Mouse (Mus musculus): ENCODE measurements around the gene Spata31d1b. TPM values are rescaled to one million over a fixed set of nuclear protein-coding genes. Genes with fewer than 3 reads are reported as not detected.

Spata31d1b gene
- total and polyA plus RNA-seq, 2 experiments from 2014 or later: 0.33 TPM; not detected in 1

GRCm38 (mm10) chr13:59746164-59746563, 34.1 kb downstream of the Spata31d1b start:
- TF ChIP-seq CTCF (IDR thresholded peaks at IDR 0.05; ENCODE audit: low read depth): no peak
- Histone ChIP-seq H3K4me1 (ENCODE audit: insufficient read depth) (no peaks in the 10 kb centered on the region), H3K4me2 (ENCODE audit: low read depth) (no peak overlapping the region), H3K9me3 (ENCODE audit: low read length) (no peaks in the 10 kb centered on the region), H3K9ac (no peak overlapping the region), H3K27me3 (ENCODE audit: insufficient read depth, low read length) (no peaks in the 10 kb centered on the region), H3K27ac (ENCODE audit: low read depth, low read length) (no peak overlapping the region), H3K36me3 (ENCODE audit: insufficient read depth) (no peaks in the 10 kb centered on the region), H3K4me3 (ENCODE audit: low read depth, low read length) (no peak overlapping the region)
- whole genome bisulfite sequencing: 75% methylated on average over 6 of the region's 6 CpGs
- ATAC-seq (no peak), DNase-seq (no peak)

GRCm38 (mm10) chr13:59746711-59747110, 34.6 kb downstream of the Spata31d1b start, which contains the start of gene 1700014D04Rik:
Gene 1700014D04Rik (minus strand): TSS chr13:59746752.
- no peaks in the 10 kb centered on the region for H3K36me3 ChIP-seq (ENCODE audit: insufficient read depth)
- ATAC-seq (peak; percentile 51), DNase-seq (no peak)
- H3K4me1 ChIP-seq (ENCODE audit: insufficient read depth): no peaks in the 10 kb centered on the region
- no peak for TF ChIP-seq CTCF (IDR thresholded peaks at IDR 0.05; ENCODE audit: low read depth)
- no peaks in the 10 kb centered on the region for H3K27me3 ChIP-seq (ENCODE audit: insufficient read depth, low read length)
- no peaks in the 10 kb centered on the region for H3K9me3 ChIP-seq (ENCODE audit: low read length)
- no peak within 1 kb of the TSS for H3K4me2 ChIP-seq (ENCODE audit: low read depth)
- no peak within 1 kb of the TSS for H3K27ac ChIP-seq (ENCODE audit: low read depth, low read length)
- H3K9ac ChIP-seq: no peak within 1 kb of the TSS
- WGBS: 73% methylated on average over 9 of the region's 9 CpGs
- H3K4me3 ChIP-seq (ENCODE audit: low read depth, low read length): no peak within 1 kb of the TSS

- 90% methylated on average over 12 of the region's 12 CpGs for WGBS
- H3K4me3 ChIP-seq (ENCODE audit: low read depth, low read length): no peak overlapping the region
- no peak overlapping the region for H3K9ac ChIP-seq
- H3K36me3 ChIP-seq (ENCODE audit: insufficient read depth): peaks cover 12% of the 10 kb centered on the region
- no peak for ATAC-seq
- TF ChIP-seq CTCF (IDR thresholded peaks at IDR 0.05; ENCODE audit: low read depth): no peak
- H3K4me2 ChIP-seq (ENCODE audit: low read depth): no peak overlapping the region
- no peaks in the 10 kb centered on the region for H3K4me1 ChIP-seq (ENCODE audit: insufficient read depth)
- H3K27ac ChIP-seq (ENCODE audit: low read depth, low read length): no peak overlapping the region
- H3K9me3 ChIP-seq (ENCODE audit: low read length): no peaks in the 10 kb centered on the region
- no peak for DNase-seq
- no peaks in the 10 kb centered on the region for H3K27me3 ChIP-seq (ENCODE audit: insufficient read depth, low read length)
Measured at GRCm38 (mm10) chr13:59750310-59750709, 38.2 kb downstream of the Spata31d1b start.

GRCm38 (mm10) chr13:59756906-59757305, 44.8 kb downstream of the Spata31d1b start:
- Histone ChIP-seq H3K27ac (ENCODE audit: low read depth, low read length) (no peak overlapping the region), H3K4me1 (ENCODE audit: insufficient read depth) (no peaks in the 10 kb centered on the region), H3K9ac (no peak overlapping the region), H3K9me3 (ENCODE audit: low read length) (no peaks in the 10 kb centered on the region), H3K4me2 (ENCODE audit: low read depth) (no peak overlapping the region), H3K4me3 (ENCODE audit: low read depth, low read length) (no peak overlapping the region), H3K27me3 (ENCODE audit: insufficient read depth, low read length) (no peaks in the 10 kb centered on the region), H3K36me3 (ENCODE audit: insufficient read depth) (peaks cover 52% of the 10 kb centered on the region)
- WGBS: 94% methylated on average over 7 of the region's 7 CpGs
- no peak for ATAC-seq
- no peak for DNase-seq
- TF ChIP-seq CTCF (IDR thresholded peaks at IDR 0.05; ENCODE audit: low read depth): no peak

- no peak for DNase-seq
- H3K36me3 ChIP-seq (ENCODE audit: insufficient read depth): peaks cover 38% of the 10 kb centered on the region
- WGBS: 94% methylated on average over 7 of the region's 7 CpGs
- no peak overlapping the region for H3K9ac ChIP-seq
- no peaks in the 10 kb centered on the region for H3K9me3 ChIP-seq (ENCODE audit: low read length)
- H3K27me3 ChIP-seq (ENCODE audit: insufficient read depth, low read length): no peaks in the 10 kb centered on the region
- H3K4me2 ChIP-seq (ENCODE audit: low read depth): no peak overlapping the region
- no peak overlapping the region for H3K4me3 ChIP-seq (ENCODE audit: low read depth, low read length)
- H3K27ac ChIP-seq (ENCODE audit: low read depth, low read length): no peak overlapping the region
- peaks cover 3% of the 10 kb centered on the region; the same call in 1 of the 2 replicates for H3K4me1 ChIP-seq (ENCODE audit: insufficient read depth)
- no peak for ATAC-seq
- no peak for TF ChIP-seq CTCF (IDR thresholded peaks at IDR 0.05; ENCODE audit: low read depth)
Measured at GRCm38 (mm10) chr13:59762791-59763190, 50.7 kb downstream of the Spata31d1b start.

- Histone ChIP-seq H3K9me3 (ENCODE audit: low read length) (no peaks in the 10 kb centered on the region), H3K27ac (ENCODE audit: low read depth, low read length) (no peak overlapping the region), H3K36me3 (ENCODE audit: insufficient read depth) (peaks cover 8% of the 10 kb centered on the region; the same call in 1 of the 2 replicates), H3K27me3 (ENCODE audit: insufficient read depth, low read length) (no peaks in the 10 kb centered on the region), H3K4me1 (ENCODE audit: insufficient read depth) (peaks cover 19% of the 10 kb centered on the region), H3K4me2 (ENCODE audit: low read depth) (no peak overlapping the region), H3K4me3 (ENCODE audit: low read depth, low read length) (no peak overlapping the region), H3K9ac (no peak overlapping the region)
- TF ChIP-seq CTCF (IDR thresholded peaks at IDR 0.05; ENCODE audit: low read depth): no peak
- WGBS: 82% methylated on average over 11 of the region's 11 CpGs
- no peak for DNase-seq
- ATAC-seq: no peak
Measured at GRCm38 (mm10) chr13:59766786-59767515, 54.9 kb downstream of the Spata31d1b start.

GRCm38 (mm10) chr13:59768531-59768930, 56.4 kb downstream of the Spata31d1b start:
- 35% methylated on average over 13 of the region's 13 CpGs for WGBS
- Histone ChIP-seq H3K4me3 (ENCODE audit: low read depth, low read length) (peak overlapping the region; percentile 83), H3K4me1 (ENCODE audit: insufficient read depth) (peaks cover 19% of the 10 kb centered on the region), H3K4me2 (ENCODE audit: low read depth) (peak overlapping the region; percentile 75), H3K9me3 (ENCODE audit: low read length) (no peaks in the 10 kb centered on the region), H3K9ac (peak overlapping the region; percentile 70; the same call in 1 of the 2 replicates), H3K27me3 (ENCODE audit: insufficient read depth, low read length) (no peaks in the 10 kb centered on the region), H3K36me3 (ENCODE audit: insufficient read depth) (peaks cover 8% of the 10 kb centered on the region), H3K27ac (ENCODE audit: low read depth, low read length) (no peak overlapping the region)
- DNase-seq: no peak
- ATAC-seq: no peak
- TF ChIP-seq CTCF (IDR thresholded peaks at IDR 0.05; ENCODE audit: low read depth): no peak

Other genes with a start within 250 kb of the Spata31d1b start
- 136 and 160 TPM in 2 replicates for gene Agtpbp1, start 127.1 kb upstream of the Spata31d1b start, total RNA-seq (2014; rRNA removed)
- gene Agtpbp1, start 127.1 kb upstream of the Spata31d1b start, polyA plus RNA-seq (2015; fragmentation: Nextera tagmentation; extraction: Ambion mirVana): 60.7 and 65.1 TPM in 2 replicates
- gene Naa35, start 127.0 kb upstream of the Spata31d1b start, total RNA-seq (2014; rRNA removed): 50.4 and 67.8 TPM in 2 replicates
- gene Naa35, start 127.0 kb upstream of the Spata31d1b start, polyA plus RNA-seq (2015; fragmentation: Nextera tagmentation; extraction: Ambion mirVana): 116 and 132 TPM in 2 replicates
- 22.1 and 23.2 TPM in 2 replicates for gene Golm1, start 36.5 kb upstream of the Spata31d1b start, total RNA-seq (2014; rRNA removed)
- gene Golm1, start 36.5 kb upstream of the Spata31d1b start, polyA plus RNA-seq (2015; fragmentation: Nextera tagmentation; extraction: Ambion mirVana): 16.8 and 18.6 TPM in 2 replicates
- not detected in 2 replicates for gene 4921517D22Rik, start 18.2 kb upstream of the Spata31d1b start, total RNA-seq (2014; rRNA removed)
- not detected in 2 replicates for gene 4921517D22Rik, start 18.2 kb upstream of the Spata31d1b start, polyA plus RNA-seq (2015; fragmentation: Nextera tagmentation; extraction: Ambion mirVana)
- gene Spata31d1a, start 2.0 kb upstream of the Spata31d1b start, total RNA-seq (2014; rRNA removed): 0.08 TPM in 1 of 2 replicates, not detected in the other
- 0.21 and 0.42 TPM in 2 replicates for gene Spata31d1a, start 2.0 kb upstream of the Spata31d1b start, polyA plus RNA-seq (2015; fragmentation: Nextera tagmentation; extraction: Ambion mirVana)
- not detected in 2 replicates for gene Spata31d1d, start 19.5 kb downstream of the Spata31d1b start, total RNA-seq (2014; rRNA removed)
- gene Spata31d1d, start 19.5 kb downstream of the Spata31d1b start, polyA plus RNA-seq (2015; fragmentation: Nextera tagmentation; extraction: Ambion mirVana): not detected in 2 replicates
- gene 1700014D04Rik, start 34.5 kb downstream of the Spata31d1b start, total RNA-seq (2014; rRNA removed): 0.24 and 0.31 TPM in 2 replicates
- 0.42 and 0.54 TPM in 2 replicates for gene 1700014D04Rik, start 34.5 kb downstream of the Spata31d1b start, polyA plus RNA-seq (2015; fragmentation: Nextera tagmentation; extraction: Ambion mirVana)
- 77.2 and 87.8 TPM in 2 replicates for gene Isca1, start 57.5 kb downstream of the Spata31d1b start, total RNA-seq (2014; rRNA removed)
- 154 and 168 TPM in 2 replicates for gene Isca1, start 57.5 kb downstream of the Spata31d1b start, polyA plus RNA-seq (2015; fragmentation: Nextera tagmentation; extraction: Ambion mirVana)
- not detected in 2 replicates for gene Gm49354, start 70.0 kb downstream of the Spata31d1b start, total RNA-seq (2014; rRNA removed)
- not detected in 2 replicates for gene Gm49354, start 70.0 kb downstream of the Spata31d1b start, polyA plus RNA-seq (2015; fragmentation: Nextera tagmentation; extraction: Ambion mirVana)
- gene Tut7, start 110.9 kb downstream of the Spata31d1b start, total RNA-seq (2014; rRNA removed): 42.3 and 51.2 TPM in 2 replicates
- 26.8 and 36.8 TPM in 2 replicates for gene Tut7, start 110.9 kb downstream of the Spata31d1b start, polyA plus RNA-seq (2015; fragmentation: Nextera tagmentation; extraction: Ambion mirVana)

All from forebrain, postnatal 0 days (tissue).